Mouse (Mus musculus): Measurements from ENCODE around the gene Polr2c. TPM values are rescaled to one million over a fixed set of nuclear protein-coding genes. Genes with fewer than 3 reads are reported as not detected.

Polr2c gene
- polyA plus RNA-seq, 1 experiment from 2014 or later: 150 TPM

GRCm38 (mm10) chr8:94862487-94863220 lies 5.4 kb downstream of the Polr2c start:
- Histone ChIP-seq H3K4me3 (ENCODE audit: low read length) (no peak overlapping the region), H3K9me3 (ENCODE audit: control insufficient read depth, low read length) (no peaks in the 10 kb centered on the region), H3K27me3 (ENCODE audit: control insufficient read depth, insufficient read depth, low read depth, low read length) (no peaks in the 10 kb centered on the region), H3K27ac (ENCODE audit: low read length) (peak overlapping the region; percentile 76), H3K9ac (ENCODE audit: low read length) (no peak overlapping the region), H3K36me3 (ENCODE audit: control insufficient read depth, insufficient read depth, low read length) (peaks cover 28% of the 10 kb centered on the region), H3K4me1 (replicated peaks; ENCODE audit: control insufficient read depth, insufficient read depth, low read length) (peaks cover 10% of the 10 kb centered on the region), H3K4me2 (ENCODE audit: low read depth, low read length) (no peak overlapping the region)
- WGBS: 73% methylated on average over 12 of the region's 12 CpGs
- ATAC-seq (ENCODE audit: low read depth): peak; percentile 59

DNA sequence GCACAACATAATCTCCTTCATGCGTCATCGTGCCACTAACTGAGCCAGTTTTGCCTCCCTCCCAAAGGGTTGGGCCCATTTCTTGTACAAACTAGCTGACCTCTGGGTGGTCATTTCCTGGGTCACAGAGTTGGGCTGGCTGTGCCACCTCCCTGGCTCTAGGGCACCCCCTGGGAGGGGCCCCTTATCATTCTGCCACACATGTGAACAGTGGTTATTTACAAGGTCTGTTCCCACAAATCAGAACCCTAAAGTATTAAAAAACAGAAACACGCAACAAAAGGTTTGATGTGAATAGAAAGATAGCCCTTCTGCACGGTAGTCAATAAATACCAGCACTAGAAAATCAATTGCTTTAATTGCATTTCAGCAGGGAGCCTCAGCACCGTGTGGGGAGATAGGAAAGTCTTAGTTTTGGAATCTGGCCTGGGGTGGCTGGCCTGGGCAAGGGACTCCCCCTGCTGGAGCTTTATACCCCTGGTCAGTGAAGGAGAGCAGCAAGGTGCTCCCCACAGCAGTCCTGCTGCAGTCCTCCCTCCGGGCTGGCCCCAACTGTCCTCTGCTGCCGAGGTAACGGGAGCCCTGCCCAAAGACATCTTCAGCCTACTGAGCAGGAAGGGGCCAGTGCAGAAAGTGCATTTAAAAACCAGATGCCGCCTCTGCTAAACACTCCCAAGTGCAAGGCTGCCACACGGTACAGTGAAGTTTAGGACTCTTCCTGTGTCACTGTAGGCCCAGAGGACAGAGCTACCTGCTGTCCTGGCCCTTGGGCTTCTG lies 6.8 kb downstream of the Polr2c start:
- Histone ChIP-seq H3K36me3 (ENCODE audit: control insufficient read depth, insufficient read depth, low read length) (peaks cover 28% of the 10 kb centered on the region), H3K9me3 (ENCODE audit: control insufficient read depth, low read length) (no peaks in the 10 kb centered on the region), H3K4me2 (ENCODE audit: low read depth, low read length) (no peak overlapping the region), H3K4me1 (replicated peaks; ENCODE audit: control insufficient read depth, insufficient read depth, low read length) (peaks cover 8% of the 10 kb centered on the region), H3K27ac (ENCODE audit: low read length) (no peak overlapping the region), H3K9ac (ENCODE audit: low read length) (no peak overlapping the region), H3K4me3 (ENCODE audit: low read length) (no peak overlapping the region), H3K27me3 (ENCODE audit: control insufficient read depth, insufficient read depth, low read depth, low read length) (no peaks in the 10 kb centered on the region)
- 73% methylated on average over 10 of the region's 10 CpGs for WGBS
- no peak for ATAC-seq (ENCODE audit: low read depth)

- Histone ChIP-seq H3K27me3 (ENCODE audit: control insufficient read depth, insufficient read depth, low read depth, low read length) (no peaks in the 10 kb centered on the region), H3K4me1 (replicated peaks; ENCODE audit: control insufficient read depth, insufficient read depth, low read length) (peaks cover 19% of the 10 kb centered on the region), H3K9ac (ENCODE audit: low read length) (no peak overlapping the region), H3K9me3 (ENCODE audit: control insufficient read depth, low read length) (no peaks in the 10 kb centered on the region), H3K4me3 (ENCODE audit: low read length) (no peak overlapping the region), H3K4me2 (ENCODE audit: low read depth, low read length) (no peak overlapping the region), H3K27ac (ENCODE audit: low read length) (no peak overlapping the region), H3K36me3 (ENCODE audit: control insufficient read depth, insufficient read depth, low read length) (peaks cover 28% of the 10 kb centered on the region)
- no peak for ATAC-seq (ENCODE audit: low read depth)
- 73% methylated on average over 10 of the region's 10 CpGs for WGBS
These were observed 8.0 kb downstream of the Polr2c start for GRCm38 (mm10) chr8:94865292-94865691.

DNA sequence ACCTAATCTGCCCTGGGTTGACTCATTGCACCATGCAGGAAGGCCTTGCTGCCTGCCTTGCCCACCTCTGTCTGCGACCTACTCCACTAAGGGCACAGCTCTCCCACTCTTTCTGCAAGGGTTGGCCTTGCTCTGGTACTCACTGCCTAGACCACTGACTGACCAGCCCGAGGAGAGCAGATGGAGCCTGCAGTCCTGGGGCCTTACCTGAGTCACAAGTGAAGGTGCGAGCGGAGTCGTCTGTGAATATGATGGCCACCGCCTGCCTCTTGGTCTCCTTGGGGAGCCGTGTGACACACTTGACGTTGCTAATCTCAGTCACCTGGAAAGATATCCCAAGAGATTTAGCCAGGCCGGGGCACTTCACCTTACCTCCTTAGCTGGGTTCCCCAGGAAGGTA lies 9.7 kb downstream of the Polr2c start:
- H3K9ac ChIP-seq (ENCODE audit: low read length): no peak overlapping the region
- 81% methylated on average over 9 of the region's 9 CpGs for WGBS
- peaks cover 28% of the 10 kb centered on the region for H3K36me3 ChIP-seq (ENCODE audit: control insufficient read depth, insufficient read depth, low read length)
- no peaks in the 10 kb centered on the region for H3K27me3 ChIP-seq (ENCODE audit: control insufficient read depth, insufficient read depth, low read depth, low read length)
- H3K9me3 ChIP-seq (ENCODE audit: control insufficient read depth, low read length): no peaks in the 10 kb centered on the region
- H3K27ac ChIP-seq (ENCODE audit: low read length): no peak overlapping the region
- H3K4me2 ChIP-seq (ENCODE audit: low read depth, low read length): no peak overlapping the region
- no peak for ATAC-seq (ENCODE audit: low read depth)
- peaks cover 35% of the 10 kb centered on the region for H3K4me1 ChIP-seq (replicated peaks; ENCODE audit: control insufficient read depth, insufficient read depth, low read length)
- no peak overlapping the region for H3K4me3 ChIP-seq (ENCODE audit: low read length)

- WGBS: 48% methylated on average over 7 of the region's 7 CpGs
- Histone ChIP-seq H3K4me1 (replicated peaks; ENCODE audit: control insufficient read depth, insufficient read depth, low read length) (peaks cover 40% of the 10 kb centered on the region), H3K9me3 (ENCODE audit: control insufficient read depth, low read length) (no peaks in the 10 kb centered on the region), H3K4me2 (ENCODE audit: low read depth, low read length) (peak overlapping the region; percentile 14), H3K27ac (ENCODE audit: low read length) (peak overlapping the region; percentile 32), H3K36me3 (ENCODE audit: control insufficient read depth, insufficient read depth, low read length) (peaks cover 20% of the 10 kb centered on the region), H3K9ac (ENCODE audit: low read length) (0 out of 2 replicates have a peak overlapping the region, but pooled peaks have one; percentile 24), H3K27me3 (ENCODE audit: control insufficient read depth, insufficient read depth, low read depth, low read length) (no peaks in the 10 kb centered on the region), H3K4me3 (ENCODE audit: low read length) (no peak overlapping the region)
- ATAC-seq (ENCODE audit: low read depth): no peak; the same call in 1 of the 2 replicates
These were observed 11.9 kb downstream of the Polr2c start for GRCm38 (mm10) chr8:94869146-94869545.

- no peaks in the 10 kb centered on the region for H3K27me3 ChIP-seq (ENCODE audit: control insufficient read depth, insufficient read depth, low read depth, low read length)
- 30% methylated on average over 4 of the region's 4 CpGs for whole genome bisulfite sequencing
- no peak for ATAC-seq (ENCODE audit: low read depth)
- H3K4me2 ChIP-seq (ENCODE audit: low read depth, low read length): peak overlapping the region; percentile 92
- H3K27ac ChIP-seq (ENCODE audit: low read length): no peak overlapping the region
- no peaks in the 10 kb centered on the region for H3K9me3 ChIP-seq (ENCODE audit: control insufficient read depth, low read length)
- peak overlapping the region; percentile 54 for H3K4me3 ChIP-seq (ENCODE audit: low read length)
- peak overlapping the region; percentile 61; the same call in 1 of the 2 replicates for H3K9ac ChIP-seq (ENCODE audit: low read length)
- peaks cover 47% of the 10 kb centered on the region for H3K4me1 ChIP-seq (replicated peaks; ENCODE audit: control insufficient read depth, insufficient read depth, low read length)
- H3K36me3 ChIP-seq (ENCODE audit: control insufficient read depth, insufficient read depth, low read length): peaks cover 14% of the 10 kb centered on the region
These were observed 12.8 kb downstream of the Polr2c start for GRCm38 (mm10) chr8:94870003-94870402.

DNA sequence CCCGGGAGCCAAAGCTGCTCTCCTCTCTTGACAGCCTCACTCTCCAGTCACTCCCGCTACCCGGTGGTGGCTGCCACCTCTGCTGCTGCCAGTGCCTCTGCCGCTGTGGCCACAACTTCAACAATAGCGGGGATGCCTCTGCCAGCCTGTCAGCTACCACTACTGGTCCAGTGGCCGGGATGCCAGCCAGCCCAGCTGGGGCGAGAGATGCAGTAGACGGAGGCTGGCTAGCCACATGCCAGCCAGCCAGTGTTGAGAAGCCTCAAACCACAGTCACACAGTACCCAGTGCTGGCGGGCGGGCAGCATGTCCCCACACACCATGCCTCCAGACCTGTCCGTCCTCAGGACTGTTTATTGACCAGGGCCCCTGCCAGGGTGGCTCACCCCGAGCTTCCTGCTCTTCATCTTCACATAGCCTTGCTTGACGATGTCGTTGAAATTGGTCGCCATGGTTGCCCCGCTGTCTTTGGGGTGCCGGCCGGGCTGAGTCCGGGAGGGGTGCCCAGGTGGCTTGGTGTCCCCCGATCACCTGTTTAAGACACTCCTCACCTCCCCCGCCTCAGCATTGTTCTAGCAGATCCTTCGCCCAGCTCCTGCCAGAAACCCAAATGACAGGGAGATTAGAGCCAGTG lies 13.3 kb downstream of the Polr2c start:
- H3K9ac ChIP-seq (ENCODE audit: low read length): peak overlapping the region; percentile 61
- 3% methylated on average over 19 of the region's 22 CpGs for WGBS
- H3K27me3 ChIP-seq (ENCODE audit: control insufficient read depth, insufficient read depth, low read depth, low read length): no peaks in the 10 kb centered on the region
- H3K27ac ChIP-seq (ENCODE audit: low read length): peak overlapping the region; percentile 16
- H3K9me3 ChIP-seq (ENCODE audit: control insufficient read depth, low read length): no peaks in the 10 kb centered on the region
- H3K4me1 ChIP-seq (replicated peaks; ENCODE audit: control insufficient read depth, insufficient read depth, low read length): peaks cover 52% of the 10 kb centered on the region
- H3K4me2 ChIP-seq (ENCODE audit: low read depth, low read length): peak overlapping the region; percentile 92
- H3K4me3 ChIP-seq (ENCODE audit: low read length): peak overlapping the region; percentile 54
- ATAC-seq (ENCODE audit: low read depth): peak; percentile 11
- peaks cover 8% of the 10 kb centered on the region for H3K36me3 ChIP-seq (ENCODE audit: control insufficient read depth, insufficient read depth, low read length)

DNA sequence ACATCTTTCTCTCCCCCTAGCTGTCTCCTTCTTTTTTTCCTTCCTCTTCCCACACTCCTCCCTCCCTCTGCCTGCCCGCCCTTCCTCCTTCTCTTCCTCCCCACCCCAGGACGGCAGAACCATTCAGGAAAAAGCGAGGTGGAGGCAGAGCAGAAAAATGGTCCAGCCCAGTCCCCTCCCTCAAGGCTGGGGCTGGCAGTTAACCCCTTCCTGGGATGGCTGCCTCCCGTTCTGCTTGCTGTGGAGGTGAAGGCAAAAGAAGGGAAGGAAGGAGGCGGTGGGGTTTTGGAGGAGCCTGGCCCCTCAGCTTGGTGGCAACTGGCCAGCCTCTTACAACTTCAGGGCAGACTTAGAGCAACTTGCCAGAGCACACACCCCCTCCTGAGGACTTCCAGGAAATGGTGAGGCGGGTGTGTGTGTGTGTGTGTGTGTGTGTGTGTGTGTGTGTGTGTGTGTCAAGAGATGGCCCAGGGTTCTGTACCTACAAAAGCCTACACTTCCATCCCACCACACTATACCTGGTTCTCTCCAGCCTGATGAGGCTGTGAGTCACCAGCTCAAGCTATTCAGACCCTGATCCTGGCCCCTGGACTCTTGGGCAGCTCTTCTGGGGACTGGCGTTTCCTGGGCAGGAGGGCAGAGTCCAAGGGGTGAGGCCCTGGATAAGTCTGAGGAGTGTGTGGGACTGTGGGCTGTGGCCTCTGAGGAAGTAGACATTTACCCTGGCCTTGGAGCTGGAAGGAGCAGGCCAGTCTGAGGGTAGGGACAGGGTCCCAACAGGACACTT lies 14.1 kb downstream of the Polr2c start:
- ATAC-seq (ENCODE audit: low read depth): peak; percentile 81
- Histone ChIP-seq H3K9ac (ENCODE audit: low read length) (peak overlapping the region; percentile 61), H3K27ac (ENCODE audit: low read length) (peak overlapping the region; percentile 26), H3K4me1 (replicated peaks; ENCODE audit: control insufficient read depth, insufficient read depth, low read length) (peaks cover 52% of the 10 kb centered on the region), H3K9me3 (ENCODE audit: control insufficient read depth, low read length) (no peaks in the 10 kb centered on the region), H3K27me3 (ENCODE audit: control insufficient read depth, insufficient read depth, low read depth, low read length) (no peaks in the 10 kb centered on the region), H3K4me2 (ENCODE audit: low read depth, low read length) (peak overlapping the region; percentile 92), H3K36me3 (ENCODE audit: control insufficient read depth, insufficient read depth, low read length) (peaks cover 1% of the 10 kb centered on the region), H3K4me3 (ENCODE audit: low read length) (peak overlapping the region; percentile 54)
- WGBS: under 1% methylated on average over 7 of the region's 7 CpGs

Measured in lung, embryonic 16.5 days (tissue).